Mouse (Mus musculus) midbrain, postnatal 0 days (tissue): Measurements from ENCODE around the gene Lgalsl. TPM values are rescaled to one million over a fixed set of nuclear protein-coding genes. Genes with fewer than 3 reads are reported as not detected.

Source experiments
- ATAC-seq: fragments of 200-750 bp; cut with Nextera tagmentation; 2 replicates; pipeline ENCODE4 v1.8.0; 2017; ENCODE audit warnings: moderate number of reproducible peaks, mild to moderate bottlenecking, moderate TSS enrichment, moderate library complexity; ENCODE audit not compliant: low FRiP score
- DNase-seq: peaks from one replicate; pipeline ENCODE4 v3.0.0-alpha.2; 2015; ENCODE audit warnings: low spot score
- H3K27ac ChIP-seq: fragments of 300-500 bp; sonication (generic); 2 replicates; pipeline ENCODE4 v1.5.1; 2014; ENCODE audit warnings: low read depth, mild to moderate bottlenecking, low read length, mixed read lengths
- H3K27me3 ChIP-seq: fragments of 300-500 bp; sonication (generic); 2 replicates; pipeline ENCODE4 v1.6.1; 2014; ENCODE audit warnings: low read length, control low read depth, mixed read lengths; ENCODE audit not compliant: insufficient read depth
- H3K36me3 ChIP-seq: fragments of 300-500 bp; sonication (generic); 2 replicates; pipeline ENCODE4 v1.6.1; 2014; ENCODE audit warnings: low read length, control low read depth, mixed read lengths; ENCODE audit not compliant: insufficient read depth
- H3K4me1 ChIP-seq: fragments of 300-500 bp; sonication (generic); 2 replicates; pipeline ENCODE4 v1.6.1; 2014; ENCODE audit warnings: mild to moderate bottlenecking, control low read depth, antibody characterized with exemption, low read length, mixed read lengths; ENCODE audit not compliant: insufficient read depth
- H3K4me2 ChIP-seq: fragments of 300-500 bp; sonication (generic); 2 replicates; pipeline ENCODE4 v1.6.1; 2014; ENCODE audit warnings: low read depth, mild to moderate bottlenecking, low read length, mixed read lengths; ENCODE audit not compliant: poor library complexity, severe bottlenecking
- H3K4me3 ChIP-seq: fragments of 300-500 bp; sonication (generic); 2 replicates; pipeline ENCODE4 v1.5.1; 2014; ENCODE audit warnings: low read depth, mild to moderate bottlenecking, low read length, moderate library complexity
- H3K9ac ChIP-seq: fragments of 300-500 bp; sonication (generic); replicated peaks from 2 replicates; pipeline ENCODE4 v1.6.1; 2014; ENCODE audit warnings: mild to moderate bottlenecking, low read length, moderate library complexity, mixed read lengths; ENCODE audit not compliant: poor library complexity, severe bottlenecking
- H3K9me3 ChIP-seq: fragments of 300-500 bp; sonication (generic); 2 replicates; pipeline ENCODE4 v1.6.1; 2016; ENCODE audit warnings: low read length, control low read depth
- CTCF ChIP-seq: IDR thresholded peaks from 2 replicates; pipeline ENCODE4 v1.5.1; 2016; ENCODE audit warnings: antibody characterized with exemption, mild to moderate bottlenecking
- WGBS: fragments of 180-500 bp; shearing (Covaris S2); extraction: QIAGEN DNeasy Blood & Tissue Kit; methylation state at CpG from one replicate; pipeline ENCODE4 v1.1.7; 2014; 5-methylcytosine and 5-hydroxymethylcytosine counted together
- polyA plus RNA-seq: library from polyadenylated mRNA; unstranded; fragments of >200 nt; fragmentation: Nextera tagmentation; extraction: Ambion mirVana; gene quantifications from 2 replicates; pipeline ENCODE4 v1.2.1, GENCODE M21; 2015
- total RNA-seq: library from RNA; depleted of rRNA; stranded (reverse); fragments of >200 nt; gene quantifications from 2 replicates; pipeline ENCODE4 v1.2.3, GENCODE M21; 2014

Gene Lgalsl
- total and polyA plus RNA-seq, 2 experiments from 2014 or later, result 83.1 to 94.5 TPM

DNA sequence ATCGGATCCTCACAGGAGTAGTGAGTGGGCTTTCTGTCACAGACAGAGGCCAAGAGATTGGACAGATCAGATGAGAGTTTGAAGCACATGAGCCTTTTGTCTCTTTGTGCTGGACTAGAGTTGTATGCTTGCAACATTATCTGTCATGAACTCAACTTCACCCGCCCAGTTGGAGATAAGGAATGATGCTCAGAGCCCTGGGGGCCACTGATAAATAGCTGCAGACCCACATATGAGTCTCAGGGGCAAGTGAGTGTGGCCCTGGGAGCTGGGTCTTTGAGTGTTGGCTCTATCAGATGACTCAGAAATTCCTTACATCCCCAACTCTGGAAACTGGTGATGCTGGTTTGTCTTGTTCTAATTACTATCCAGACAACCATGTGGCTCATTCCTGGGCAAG lies 39.1 kb upstream of the Lgalsl start:
- Histone ChIP-seq H3K4me1 (no peaks in the 10 kb centered on the region), H3K27ac (no peak overlapping the region), H3K9ac (no peak overlapping the region), H3K27me3 (no peaks in the 10 kb centered on the region), H3K4me3 (no peak overlapping the region), H3K36me3 (no peaks in the 10 kb centered on the region), H3K9me3 (no peaks in the 10 kb centered on the region), H3K4me2 (no peak overlapping the region)
- ATAC-seq (no peak), DNase-seq (no peak)
- WGBS, result 92% methylated on average over 2 of the region's 2 CpGs
- no peak for TF ChIP-seq CTCF

DNA sequence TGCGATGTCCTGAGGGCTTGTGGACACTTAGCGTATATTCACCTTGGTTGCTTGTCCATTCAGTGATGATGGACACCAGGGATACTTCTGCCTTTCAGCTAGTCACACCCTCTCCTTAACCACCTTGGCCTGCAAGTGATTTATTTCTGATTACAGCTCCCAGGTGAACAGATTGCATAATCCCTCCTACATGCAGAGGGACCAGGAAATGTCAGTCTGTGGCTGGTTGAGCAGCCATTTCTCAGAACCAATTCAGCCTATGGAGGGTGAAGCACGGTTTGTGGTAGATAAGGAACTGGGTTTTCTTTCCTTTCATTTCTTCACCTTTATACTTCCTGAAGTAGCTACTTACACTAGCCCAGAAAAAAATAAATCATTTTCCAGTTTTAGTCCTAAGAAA lies 34.6 kb upstream of the Lgalsl start:
- Histone ChIP-seq H3K27ac (no peak overlapping the region), H3K4me3 (no peak overlapping the region), H3K36me3 (no peaks in the 10 kb centered on the region), H3K4me1 (no peaks in the 10 kb centered on the region), H3K9ac (no peak overlapping the region), H3K9me3 (no peaks in the 10 kb centered on the region), H3K27me3 (no peaks in the 10 kb centered on the region), H3K4me2 (no peak overlapping the region)
- 94% methylated on average over 3 of the region's 3 CpGs for WGBS
- TF ChIP-seq CTCF, result no peak
- no peak for DNase-seq
- no peak for ATAC-seq

DNA sequence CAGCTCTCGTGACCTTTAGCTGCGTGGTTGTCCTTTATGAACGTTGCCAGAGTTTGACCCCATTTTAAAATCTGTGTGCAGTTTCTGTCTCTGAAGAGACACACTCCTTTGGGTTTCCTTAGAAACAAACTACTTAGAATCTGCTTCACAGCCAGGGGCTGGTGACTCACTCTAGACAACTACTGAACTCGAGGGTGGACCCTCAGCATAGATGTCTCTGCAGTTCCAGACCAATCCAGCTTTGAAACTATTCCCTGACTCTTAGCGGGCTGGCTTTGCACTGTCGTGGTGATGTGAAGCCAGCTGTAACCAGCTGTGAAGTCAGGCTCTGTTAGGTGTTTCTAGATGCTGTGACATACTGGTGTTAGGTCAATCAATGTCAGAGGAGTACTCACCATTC lies 33.8 kb upstream of the Lgalsl start:
- WGBS, result 74% methylated on average over 6 of the region's 6 CpGs
- no peak overlapping the region for H3K27ac ChIP-seq
- no peaks in the 10 kb centered on the region for H3K36me3 ChIP-seq
- DNase-seq (no peak), ATAC-seq (no peak)
- H3K9me3 ChIP-seq, result no peaks in the 10 kb centered on the region
- H3K4me3 ChIP-seq, result no peak overlapping the region
- H3K9ac ChIP-seq, result no peak overlapping the region
- no peaks in the 10 kb centered on the region for H3K4me1 ChIP-seq
- no peak for TF ChIP-seq CTCF
- no peak overlapping the region for H3K4me2 ChIP-seq
- no peaks in the 10 kb centered on the region for H3K27me3 ChIP-seq

DNA sequence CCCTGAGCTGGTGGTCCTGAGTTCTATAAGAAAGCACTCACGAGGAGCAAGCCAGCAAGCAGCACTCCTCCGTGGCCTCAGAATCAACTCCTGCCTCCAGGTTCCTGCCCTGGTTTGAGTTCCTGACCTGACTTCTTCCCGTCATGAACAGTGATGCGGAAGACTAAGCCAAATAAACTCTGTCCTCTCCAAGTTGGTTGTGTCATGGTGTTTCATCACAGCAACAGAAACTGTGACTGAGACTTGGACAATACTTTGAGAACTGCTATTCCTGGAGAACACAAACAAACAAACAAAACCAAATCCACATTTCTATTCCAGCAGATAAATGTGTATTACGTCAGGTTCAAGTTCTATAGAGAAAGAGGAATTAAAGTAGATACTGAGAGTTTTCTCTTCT lies 31.2 kb upstream of the Lgalsl start:
- Histone ChIP-seq H3K4me1 (no peaks in the 10 kb centered on the region; the same call in 1 of the 2 replicates), H3K4me3 (no peak overlapping the region), H3K9ac (no peak overlapping the region), H3K27ac (no peak overlapping the region), H3K36me3 (no peaks in the 10 kb centered on the region), H3K27me3 (no peaks in the 10 kb centered on the region), H3K4me2 (no peak overlapping the region), H3K9me3 (no peaks in the 10 kb centered on the region)
- no peak for TF ChIP-seq CTCF
- no peak for DNase-seq
- 87% methylated on average over 5 of the region's 5 CpGs for WGBS
- ATAC-seq, result no peak

DNA sequence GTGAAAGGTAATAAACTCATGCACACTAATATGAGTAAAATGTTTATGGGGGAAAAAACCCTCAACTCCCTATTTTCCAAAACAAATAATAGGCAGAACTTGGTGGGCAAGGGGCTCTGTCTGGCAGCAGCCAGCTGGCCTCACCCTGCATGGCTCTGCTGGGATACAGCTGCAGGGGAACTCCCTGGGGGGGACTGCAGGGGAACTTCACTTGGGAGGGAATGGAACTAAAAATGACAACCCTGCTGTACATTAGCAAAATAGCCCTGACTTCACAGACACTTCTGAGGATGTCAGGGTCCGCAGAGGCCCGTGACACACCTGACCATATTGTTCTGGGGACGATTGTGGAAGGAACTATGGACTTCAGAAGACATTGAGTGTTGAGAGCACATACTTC lies 29.5 kb upstream of the Lgalsl start:
- no peak overlapping the region for H3K4me2 ChIP-seq
- no peaks in the 10 kb centered on the region for H3K36me3 ChIP-seq
- H3K9ac ChIP-seq, result no peak overlapping the region
- H3K9me3 ChIP-seq, result no peaks in the 10 kb centered on the region
- H3K4me3 ChIP-seq, result no peak overlapping the region
- WGBS, result 93% methylated on average over 3 of the region's 3 CpGs
- H3K27me3 ChIP-seq, result no peaks in the 10 kb centered on the region
- no peaks in the 10 kb centered on the region; the same call in 1 of the 2 replicates for H3K4me1 ChIP-seq
- no peak for TF ChIP-seq CTCF
- no peak overlapping the region for H3K27ac ChIP-seq
- ATAC-seq (no peak), DNase-seq (no peak)

DNA sequence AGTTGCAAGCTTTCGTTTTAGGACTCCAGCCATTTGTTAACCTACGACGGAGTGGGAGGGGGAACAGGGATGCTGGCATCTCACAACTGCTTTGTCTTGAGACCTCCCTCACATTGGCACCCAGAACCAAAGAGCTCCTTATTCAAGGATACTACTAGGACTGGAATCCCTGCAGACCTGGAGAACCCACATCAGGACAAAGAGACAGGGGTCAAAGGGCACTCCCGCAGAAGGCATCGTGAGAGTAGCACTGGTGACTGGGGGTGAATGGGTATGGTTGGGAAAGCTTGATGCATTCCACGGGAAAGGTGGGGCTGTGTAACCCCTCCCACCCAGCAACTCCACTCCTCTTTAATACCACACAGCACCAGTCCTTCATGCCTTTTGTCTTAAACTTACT lies 29.0 kb upstream of the Lgalsl start:
- no peak for TF ChIP-seq CTCF
- H3K4me1 ChIP-seq, result no peaks in the 10 kb centered on the region; the same call in 1 of the 2 replicates
- no peaks in the 10 kb centered on the region for H3K36me3 ChIP-seq
- no peak overlapping the region for H3K9ac ChIP-seq
- no peak for DNase-seq
- peak overlapping the region; percentile 64 for H3K27ac ChIP-seq
- no peaks in the 10 kb centered on the region for H3K9me3 ChIP-seq
- H3K4me3 ChIP-seq, result no peak overlapping the region
- no peak overlapping the region for H3K4me2 ChIP-seq
- no peak for ATAC-seq
- 46% methylated on average over 6 of the region's 6 CpGs for WGBS
- H3K27me3 ChIP-seq, result no peaks in the 10 kb centered on the region
